Mouse (Mus musculus) lung, embryonic 15.5 days (tissue): ENCODE measurements around the gene Med19. TPM values are rescaled to one million over a fixed set of nuclear protein-coding genes. Genes with fewer than 3 reads are reported as not detected.
A peak's percentile ranks its signal among the peaks of the same experiment; 100 is the strongest.

Experiments
- ATAC-seq: fragments of 200-750 bp; cut with Nextera tagmentation; 2 replicates; pipeline ENCODE4 v1.8.0; 2017; ENCODE audit warnings: moderate number of reproducible peaks, borderline replicate concordance; ENCODE audit not compliant: low FRiP score, low TSS enrichment; ENCODE audit errors: extremely low read depth
- H3K27ac ChIP-seq: fragments of 300-500 bp; sonication (generic); 2 replicates; pipeline ENCODE4 v1.5.1; 2015; ENCODE audit warnings: moderate library complexity, mild to moderate bottlenecking, inconsistent platforms
- H3K27me3 ChIP-seq: fragments of 300-500 bp; sonication (generic); 2 replicates; pipeline ENCODE4 v1.6.1; 2015; ENCODE audit warnings: inconsistent platforms
- H3K36me3 ChIP-seq: fragments of 300-500 bp; sonication (generic); 2 replicates; pipeline ENCODE4 v1.6.1; 2015; ENCODE audit warnings: inconsistent platforms
- H3K4me1 ChIP-seq: fragments of 300-500 bp; sonication (generic); 2 replicates; pipeline ENCODE4 v1.6.1; 2015; ENCODE audit warnings: inconsistent platforms
- H3K4me2 ChIP-seq: fragments of 300-500 bp; sonication (generic); 2 replicates; pipeline ENCODE4 v1.6.1; 2015; ENCODE audit warnings: inconsistent platforms, mild to moderate bottlenecking, moderate library complexity
- H3K4me3 ChIP-seq: fragments of 300-500 bp; sonication (generic); 2 replicates; pipeline ENCODE4 v1.5.1; 2015; ENCODE audit warnings: mild to moderate bottlenecking, inconsistent platforms
- H3K9ac ChIP-seq: fragments of 300-500 bp; sonication (generic); 2 replicates; pipeline ENCODE4 v1.6.1; 2015; ENCODE audit warnings: inconsistent platforms
- H3K9me3 ChIP-seq: fragments of 300-500 bp; sonication (generic); 2 replicates; pipeline ENCODE4 v1.6.1; 2016; ENCODE audit warnings: inconsistent platforms
- WGBS: fragments of 180-500 bp; shearing (Covaris S2); methylation state at CpG from one replicate; pipeline ENCODE4 v1.1.7; 2015; 5-methylcytosine and 5-hydroxymethylcytosine counted together
- polyA plus RNA-seq: library from polyadenylated mRNA; unstranded; fragments of >200 nt; fragmentation: Nextera tagmentation; extraction: Ambion mirVana; gene quantifications from 2 replicates; pipeline ENCODE4 v1.2.1, GENCODE M21; 2015

Med19 gene
- 37.1 and 38.0 TPM in 2 replicates for polyA plus RNA-seq

GRCm38 (mm10) chr2:84677968-84678880 lies at the start of gene Med19, which contains the start of gene Gm28635:
TSS of gene Med19 (plus strand) at chr2:84678402.
TSS of gene Gm28635 (minus strand) at chr2:84678041.
- H3K4me3 ChIP-seq: peak within 1 kb of the TSS; percentile 98
- WGBS: under 1% methylated on average over 42 of the region's 44 CpGs

GRCm38 (mm10) chr2:84632001-84632400 lies 46.2 kb upstream of the Med19 start:
- H3K9ac ChIP-seq: no peak overlapping the region
- peaks cover 55% of the 10 kb centered on the region for H3K4me1 ChIP-seq
- H3K27me3 ChIP-seq: no peaks in the 10 kb centered on the region
- H3K27ac ChIP-seq: peak overlapping the region; percentile 97; the same call in 1 of the 2 replicates
- no peak for ATAC-seq
- H3K9me3 ChIP-seq: no peaks in the 10 kb centered on the region
- no peak overlapping the region for H3K4me3 ChIP-seq
- H3K4me2 ChIP-seq: no peak overlapping the region
- 91% methylated on average over 1 of the region's 1 CpGs for WGBS
- no peaks in the 10 kb centered on the region for H3K36me3 ChIP-seq

More at GRCm38 (mm10) chr2:84677968-84678880, at the start of gene Med19, which contains the start of gene Gm28635:
- peaks cover 17% of the 10 kb centered on the region for H3K4me1 ChIP-seq
- no peaks in the 10 kb centered on the region for H3K27me3 ChIP-seq
- no peaks in the 10 kb centered on the region for H3K9me3 ChIP-seq
- peak within 1 kb of the TSS; percentile 86 for H3K9ac ChIP-seq
- peak within 1 kb of the TSS; percentile 73 for H3K4me2 ChIP-seq
- peaks cover 29% of the 10 kb centered on the region for H3K36me3 ChIP-seq
- H3K27ac ChIP-seq: peak within 1 kb of the TSS; percentile 82
- ATAC-seq: peak; percentile 99

- H3K4me1 ChIP-seq: peaks cover 65% of the 10 kb centered on the region
- peak overlapping the region; percentile 27; the same call in 1 of the 2 replicates for H3K9ac ChIP-seq
- peak overlapping the region; percentile 43 for H3K4me2 ChIP-seq
- WGBS: 3% methylated on average over 3 of the region's 3 CpGs
- H3K36me3 ChIP-seq: no peaks in the 10 kb centered on the region
- no peaks in the 10 kb centered on the region for H3K27me3 ChIP-seq
- no peaks in the 10 kb centered on the region for H3K9me3 ChIP-seq
- H3K4me3 ChIP-seq: no peak overlapping the region
- H3K27ac ChIP-seq: peak overlapping the region; percentile 97
- 0 out of 2 replicates have a peak, but pooled peaks have one; percentile 9 for ATAC-seq
These were observed 45.2 kb upstream of the Med19 start for GRCm38 (mm10) chr2:84632999-84633398.

- 43% methylated on average over 4 of the region's 4 CpGs for WGBS
- Histone ChIP-seq H3K4me3 (no peak overlapping the region), H3K36me3 (no peaks in the 10 kb centered on the region)
These were observed 44.2 kb upstream of the Med19 start for GRCm38 (mm10) chr2:84634006-84634405.

GRCm38 (mm10) chr2:84634934-84635482 lies 43.2 kb upstream of the Med19 start:
- H3K27ac ChIP-seq: peak overlapping the region; percentile 97
- 20% methylated on average over 4 of the region's 4 CpGs for WGBS
- H3K9me3 ChIP-seq: no peaks in the 10 kb centered on the region
- peaks cover 83% of the 10 kb centered on the region for H3K4me1 ChIP-seq
- peak overlapping the region; percentile 7; the same call in 1 of the 2 replicates for H3K4me3 ChIP-seq
- no peaks in the 10 kb centered on the region for H3K27me3 ChIP-seq
- ATAC-seq: no peak
- H3K4me2 ChIP-seq: peak overlapping the region; percentile 48
- H3K9ac ChIP-seq: peak overlapping the region; percentile 41
- H3K36me3 ChIP-seq: no peaks in the 10 kb centered on the region

More at GRCm38 (mm10) chr2:84634006-84634405, 44.2 kb upstream of the Med19 start:
- no peak for ATAC-seq
- Histone ChIP-seq H3K9ac (no peak overlapping the region), H3K27ac (peak overlapping the region; percentile 97), H3K27me3 (no peaks in the 10 kb centered on the region), H3K4me1 (peaks cover 76% of the 10 kb centered on the region), H3K4me2 (peak overlapping the region; percentile 48), H3K9me3 (no peaks in the 10 kb centered on the region)

GRCm38 (mm10) chr2:84635611-84636010 lies 42.6 kb upstream of the Med19 start:
- Histone ChIP-seq H3K27ac (peak overlapping the region; percentile 97), H3K4me3 (peak overlapping the region; percentile 7; the same call in 1 of the 2 replicates), H3K4me2 (peak overlapping the region; percentile 48), H3K4me1 (peaks cover 86% of the 10 kb centered on the region), H3K9me3 (no peaks in the 10 kb centered on the region), H3K9ac (peak overlapping the region; percentile 41; the same call in 1 of the 2 replicates), H3K36me3 (no peaks in the 10 kb centered on the region), H3K27me3 (no peaks in the 10 kb centered on the region)
- peak; percentile 93 for ATAC-seq
- 0% methylated on average over 2 of the region's 2 CpGs for WGBS

GRCm38 (mm10) chr2:84636231-84636741 lies 41.9 kb upstream of the Med19 start:
- H3K36me3 ChIP-seq: no peaks in the 10 kb centered on the region
- H3K9ac ChIP-seq: peak overlapping the region; percentile 14; the same call in 1 of the 2 replicates
- peak overlapping the region; percentile 48 for H3K4me2 ChIP-seq
- WGBS: 9% methylated on average over 8 of the region's 8 CpGs
- H3K27ac ChIP-seq: peak overlapping the region; percentile 97
- H3K9me3 ChIP-seq: no peaks in the 10 kb centered on the region
- H3K27me3 ChIP-seq: no peaks in the 10 kb centered on the region
- peak overlapping the region; percentile 7; the same call in 1 of the 2 replicates for H3K4me3 ChIP-seq
- peaks cover 90% of the 10 kb centered on the region for H3K4me1 ChIP-seq
- ATAC-seq: no peak

GRCm38 (mm10) chr2:84637452-84638165 lies 40.6 kb upstream of the Med19 start:
- 0 out of 2 replicates have a peak overlapping the region, but pooled peaks have one; percentile 9 for H3K4me3 ChIP-seq
- H3K9me3 ChIP-seq: no peaks in the 10 kb centered on the region
- WGBS: 7% methylated on average over 7 of the region's 7 CpGs
- H3K9ac ChIP-seq: peak overlapping the region; percentile 21; the same call in 1 of the 2 replicates
- peak overlapping the region; percentile 48 for H3K4me2 ChIP-seq
- no peaks in the 10 kb centered on the region for H3K36me3 ChIP-seq
- H3K4me1 ChIP-seq: peaks cover 84% of the 10 kb centered on the region
- H3K27me3 ChIP-seq: no peaks in the 10 kb centered on the region
- ATAC-seq: peak; percentile 9; the same call in 1 of the 2 replicates
- H3K27ac ChIP-seq: peak overlapping the region; percentile 97

GRCm38 (mm10) chr2:84638428-84639220 lies 39.6 kb upstream of the Med19 start:
- Histone ChIP-seq H3K36me3 (no peaks in the 10 kb centered on the region), H3K27ac (peak overlapping the region; percentile 97), H3K9ac (no peak overlapping the region; the same call in 1 of the 2 replicates), H3K27me3 (no peaks in the 10 kb centered on the region), H3K9me3 (no peaks in the 10 kb centered on the region), H3K4me1 (peaks cover 77% of the 10 kb centered on the region), H3K4me2 (peak overlapping the region; percentile 48), H3K4me3 (no peak overlapping the region)
- 32% methylated on average over 5 of the region's 5 CpGs for WGBS
- ATAC-seq: no peak

GRCm38 (mm10) chr2:84640833-84641232 lies 37.4 kb upstream of the Med19 start:
- Histone ChIP-seq H3K9me3 (no peaks in the 10 kb centered on the region), H3K9ac (no peak overlapping the region), H3K27ac (no peak overlapping the region), H3K4me2 (no peak overlapping the region), H3K4me3 (no peak overlapping the region), H3K27me3 (no peaks in the 10 kb centered on the region), H3K36me3 (no peaks in the 10 kb centered on the region), H3K4me1 (peaks cover 61% of the 10 kb centered on the region)
- no peak for ATAC-seq
